Mouse (Mus musculus) gastrocnemius, postnatal 25 days (tissue): Measurements from ENCODE around the gene Fam221a. TPM values are rescaled to one million over a fixed set of nuclear protein-coding genes. Genes with fewer than 3 reads are reported as not detected.
"Not testable (repeated sequence)": the region's sequence is repeated elsewhere in the genome, so short reads cannot be mapped to it uniquely, and the experiment has no call there.

Experiments used
- DNase-seq: peaks from one replicate; pipeline ENCODE4 v3.0.0; 2022
- total RNA-seq, 2 experiments: library from RNA; stranded (reverse); gene quantifications; 1 replicate in 1 of 2; 2 replicates in 1 of 2; pipeline ENCODE4 v1.2.3; 2021

Gene Fam221a
- total RNA-seq, 2 experiments from 2014 or later = 0.24 to 0.87 TPM

DNA sequence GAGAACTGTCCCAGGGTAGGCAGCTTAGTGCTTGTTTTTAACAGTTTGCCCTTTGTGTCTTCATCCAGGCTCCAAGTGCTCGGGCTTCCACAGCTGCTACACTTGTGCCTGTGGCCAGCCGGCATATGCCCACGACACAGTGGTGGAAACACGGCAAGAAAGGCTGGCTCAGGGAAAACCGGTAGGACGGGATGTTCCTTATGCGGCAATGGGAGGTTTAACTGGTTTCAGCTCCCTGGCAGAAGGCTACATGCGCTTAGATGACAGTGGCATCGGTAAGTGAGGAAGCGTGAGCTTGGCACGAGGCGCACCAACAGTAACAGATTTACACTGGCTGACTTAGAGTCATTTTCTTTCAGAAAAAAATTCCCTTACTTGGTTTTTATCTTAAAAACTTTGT, 10.8 kb downstream of the Fam221a start:
- DNase-seq = no peak

DNA sequence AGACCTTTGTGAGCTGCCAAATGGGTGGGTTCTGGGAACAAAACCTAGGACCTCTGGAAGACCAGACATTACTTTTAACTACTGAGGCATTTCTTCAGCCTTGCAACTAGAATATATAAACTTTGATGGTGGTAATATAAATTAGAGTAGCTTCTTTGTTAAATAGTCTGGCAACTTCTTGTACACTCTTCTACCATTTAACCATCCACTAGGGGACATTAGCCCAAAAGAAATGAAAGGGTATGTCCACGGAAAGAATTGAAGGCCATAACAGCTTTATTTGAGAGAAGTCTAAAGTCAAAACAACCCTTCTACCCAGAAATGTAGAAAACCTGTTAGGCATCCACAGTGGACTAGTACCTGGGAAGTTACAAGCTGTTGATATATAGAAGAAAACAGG, 26.7 kb downstream of the Fam221a start:
- no peak for DNase-seq

DNA sequence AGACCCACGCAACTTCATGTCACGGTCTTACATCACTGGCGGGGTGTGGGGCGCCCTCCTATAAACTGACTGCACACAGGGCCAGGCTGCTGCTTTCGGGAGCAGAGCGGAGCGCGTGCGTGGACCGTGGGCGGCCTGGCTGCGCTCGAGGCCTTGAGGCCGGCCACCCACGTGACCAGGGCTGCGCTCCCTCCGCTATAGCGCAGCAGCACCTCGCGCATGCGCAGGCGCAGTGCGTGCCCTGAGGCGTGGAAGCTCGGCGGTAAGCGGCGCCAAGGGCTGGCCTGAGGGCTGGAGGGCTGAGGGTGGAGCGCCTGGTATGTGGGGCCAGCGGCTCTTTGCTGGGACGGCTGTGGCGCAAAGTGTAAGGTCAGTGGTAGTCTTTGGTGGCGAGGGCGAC, 27.8 kb downstream of the Fam221a start, which contains the start of gene Stk31:
Stk31 (plus strand) TSS at position 289 of the 400 bp plus-strand sequence.
- DNase-seq = peak; percentile 21

- DNase-seq = no peak
Measured at GRCm38 (mm10) chr6:49397466-49397865, 29.9 kb downstream of the Fam221a start.

DNA sequence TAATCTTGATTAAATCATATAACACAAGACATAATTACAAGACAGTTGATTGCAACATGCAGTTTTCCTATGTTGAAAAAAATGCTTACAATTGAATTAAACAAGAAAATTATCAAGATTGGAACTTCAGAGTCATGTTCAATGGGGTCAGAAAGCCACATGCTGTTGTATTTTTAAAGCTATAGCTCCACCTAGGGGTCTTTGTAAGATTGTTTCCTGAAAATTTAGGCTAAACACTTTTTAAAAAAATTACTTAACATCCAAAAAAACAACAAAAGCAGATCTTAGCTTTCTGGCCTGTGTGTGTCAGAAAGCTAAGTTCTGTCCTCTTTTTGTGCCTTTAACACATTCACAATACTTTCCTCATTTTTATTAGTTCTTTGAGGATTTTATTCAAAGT, 30.8 kb downstream of the Fam221a start:
- no peak for DNase-seq

DNA sequence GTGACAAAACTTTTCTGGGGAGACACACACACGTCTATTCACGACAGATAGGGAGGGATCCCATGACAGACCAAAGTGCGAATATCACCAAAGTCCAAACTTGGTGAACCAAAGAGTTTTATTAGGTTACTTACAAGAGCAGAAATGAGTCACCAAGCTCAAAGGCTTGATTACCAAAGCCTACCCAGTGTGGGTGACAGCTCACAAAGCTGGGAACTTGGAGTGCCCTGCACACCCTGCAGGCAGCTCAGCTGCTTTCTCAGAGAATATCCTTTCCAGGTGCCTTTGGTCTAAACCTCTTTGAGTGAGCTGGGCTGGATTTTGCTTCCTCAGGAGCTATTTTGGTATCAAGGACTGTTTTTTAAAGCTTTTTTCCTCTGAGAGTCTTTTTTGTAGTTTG, 43.3 kb downstream of the Fam221a start:
- no peak for DNase-seq

DNA sequence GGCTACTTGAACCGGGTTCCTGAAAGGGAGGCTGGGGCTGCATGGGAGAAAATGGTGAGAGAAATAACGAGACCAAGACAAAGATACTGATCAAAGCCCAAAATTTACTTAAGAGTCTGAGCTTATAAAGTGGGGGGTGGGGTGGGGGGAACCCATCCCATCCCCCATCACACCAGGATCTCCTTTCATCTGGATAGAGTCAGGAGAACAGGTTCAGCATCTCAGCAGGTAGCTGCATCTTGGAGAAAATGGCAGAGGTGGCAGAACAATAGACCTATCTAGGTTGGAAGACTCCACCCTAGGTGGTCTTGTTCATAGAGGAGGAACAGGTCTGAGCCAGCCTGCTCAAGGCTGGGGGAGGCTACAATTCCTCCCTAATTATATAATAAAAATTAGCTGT, 45.4 kb downstream of the Fam221a start:
- DNase-seq = not testable (repeated sequence)

- DNase-seq = no peak
Measured at GRCm38 (mm10) chr6:49415971-49416370, 48.4 kb downstream of the Fam221a start.

DNA sequence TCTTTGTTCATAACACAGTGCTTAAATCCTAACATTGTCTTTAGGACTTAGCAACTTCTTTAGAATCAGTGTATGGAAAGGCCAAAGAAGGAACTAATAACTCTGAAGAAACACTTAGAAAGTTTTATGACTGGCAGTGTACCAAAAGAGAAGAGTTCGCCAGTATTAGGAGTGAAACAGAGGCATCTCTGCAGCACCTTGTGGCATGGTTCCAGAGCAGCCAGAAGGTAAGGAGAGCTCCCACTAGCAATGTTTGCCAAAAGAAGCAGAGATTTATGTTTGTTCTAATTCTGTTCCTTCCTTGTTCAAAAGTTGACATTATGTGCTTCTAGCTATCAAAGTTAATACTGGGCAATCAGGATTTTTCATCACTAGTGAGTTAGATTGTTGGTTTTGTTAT, 69.8 kb downstream of the Fam221a start:
- no peak for DNase-seq

Other genes with a start within 250 kb of the Fam221a start
- under 1 TPM; 0.15 to 0.29 TPM for gene Igf2bp3, start 152.8 kb upstream of the Fam221a start, total RNA-seq
- gene Tra2a, start 103.7 kb upstream of the Fam221a start, total RNA-seq = 10 to 100 TPM; 15.8 to 18.6 TPM
- 1 to 10 TPM; 1.8 to 2.0 TPM for gene Ccdc126, start 48.5 kb upstream of the Fam221a start, total RNA-seq
- under 1 TPM in 1 of 2 experiments, not detected in 1; 0.21 TPM for gene Stk31, start 27.9 kb downstream of the Fam221a start, total RNA-seq